Mouse (Mus musculus): ENCODE data around the gene Lcn9. TPM values are rescaled to one million over a fixed set of nuclear protein-coding genes. Genes with fewer than 3 reads are reported as not detected.

Lcn9 gene
- polyA plus RNA-seq, 1 experiment from 2014 or later = not detected

GRCm38 (mm10) chr2:25847226-25847625, 24.3 kb downstream of the Lcn9 start, which contains the start of gene Sohlh1:
TSS of gene Sohlh1 (minus strand) at chr2:25847248.
- Histone ChIP-seq H3K27ac (replicated peaks) (no peak within 1 kb of the TSS), H3K4me1 (replicated peaks) (no peaks in the 10 kb centered on the region), H3K4me3 (replicated peaks) (no peak within 1 kb of the TSS), H3K9me3 (replicated peaks) (no peaks in the 10 kb centered on the region), H3K9ac (no peak within 1 kb of the TSS), H3K36me3 (replicated peaks) (no peaks in the 10 kb centered on the region), H3K27me3 (no peaks in the 10 kb centered on the region), H3K4me2 (no peak within 1 kb of the TSS)
- no peak for ATAC-seq (ENCODE audit: insufficient read depth)
- WGBS (ENCODE audit: insufficient replicate concordance) = 69% methylated on average over 16 of the region's 16 CpGs

DNA sequence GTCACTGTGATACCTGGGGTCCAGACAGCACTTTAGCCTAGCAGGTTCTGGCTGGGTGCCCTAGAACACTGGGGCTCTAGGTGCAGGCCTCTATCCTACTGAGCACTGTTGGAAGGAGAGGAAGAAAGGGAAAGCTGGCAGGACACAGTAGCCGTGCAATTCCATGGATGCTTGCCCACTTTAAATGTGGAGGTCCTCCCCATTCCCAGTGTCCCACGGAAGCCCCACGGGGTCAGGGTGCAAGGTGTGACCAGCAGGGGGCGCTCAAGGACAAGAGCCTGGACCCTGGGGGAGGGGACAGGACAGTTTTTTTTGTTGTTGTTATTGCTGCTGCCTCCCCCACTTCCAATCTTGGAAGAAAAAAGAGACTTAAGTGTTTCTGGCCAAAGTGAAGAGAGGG, 27.4 kb downstream of the Lcn9 start:
- no peak overlapping the region for H3K9ac ChIP-seq
- H3K4me2 ChIP-seq = no peak overlapping the region
- H3K4me3 ChIP-seq (replicated peaks) = no peak overlapping the region
- no peak for ATAC-seq (ENCODE audit: insufficient read depth)
- H3K27ac ChIP-seq (replicated peaks) = no peak overlapping the region
- 13% methylated on average over 4 of the region's 4 CpGs for WGBS (ENCODE audit: insufficient replicate concordance)
- no peaks in the 10 kb centered on the region for H3K9me3 ChIP-seq (replicated peaks)
- H3K27me3 ChIP-seq = no peaks in the 10 kb centered on the region
- H3K4me1 ChIP-seq (replicated peaks) = no peaks in the 10 kb centered on the region
- no peaks in the 10 kb centered on the region for H3K36me3 ChIP-seq (replicated peaks)

GRCm38 (mm10) chr2:25852626-25853025, 29.7 kb downstream of the Lcn9 start:
- ATAC-seq (ENCODE audit: insufficient read depth) = no peak

GRCm38 (mm10) chr2:25853998-25854397, 31.0 kb downstream of the Lcn9 start:
- Histone ChIP-seq H3K36me3 (replicated peaks) (no peaks in the 10 kb centered on the region), H3K9ac (no peak overlapping the region), H3K9me3 (replicated peaks) (no peaks in the 10 kb centered on the region), H3K27ac (replicated peaks) (no peak overlapping the region), H3K27me3 (no peaks in the 10 kb centered on the region), H3K4me2 (no peak overlapping the region), H3K4me3 (replicated peaks) (no peak overlapping the region), H3K4me1 (replicated peaks) (no peaks in the 10 kb centered on the region)
- no peak for ATAC-seq (ENCODE audit: insufficient read depth)
- WGBS (ENCODE audit: insufficient replicate concordance) = 44% methylated on average over 5 of the region's 5 CpGs

More at GRCm38 (mm10) chr2:25852626-25853025, 29.7 kb downstream of the Lcn9 start:
- Histone ChIP-seq H3K9ac (no peak overlapping the region), H3K9me3 (replicated peaks) (no peaks in the 10 kb centered on the region), H3K27ac (replicated peaks) (no peak overlapping the region), H3K27me3 (no peaks in the 10 kb centered on the region), H3K4me3 (replicated peaks) (no peak overlapping the region), H3K4me1 (replicated peaks) (no peaks in the 10 kb centered on the region), H3K36me3 (replicated peaks) (no peaks in the 10 kb centered on the region), H3K4me2 (no peak overlapping the region)
- whole genome bisulfite sequencing (ENCODE audit: insufficient replicate concordance) = 9% methylated on average over 3 of the region's 3 CpGs

- Histone ChIP-seq H3K27me3 (peaks cover 32% of the 10 kb centered on the region), H3K4me1 (replicated peaks) (peaks cover 3% of the 10 kb centered on the region), H3K27ac (replicated peaks) (no peak overlapping the region), H3K4me3 (replicated peaks) (no peak overlapping the region), H3K9ac (no peak overlapping the region), H3K4me2 (no peak overlapping the region), H3K36me3 (replicated peaks) (no peaks in the 10 kb centered on the region), H3K9me3 (replicated peaks) (no peaks in the 10 kb centered on the region)
- ATAC-seq (ENCODE audit: insufficient read depth) = no peak
- 72% methylated on average over 3 of the region's 3 CpGs for WGBS (ENCODE audit: insufficient replicate concordance)
Measured at GRCm38 (mm10) chr2:25859891-25860290, 36.9 kb downstream of the Lcn9 start.

GRCm38 (mm10) chr2:25862038-25862437, 39.1 kb downstream of the Lcn9 start:
- WGBS (ENCODE audit: insufficient replicate concordance) = 66% methylated on average over 2 of the region's 2 CpGs
- Histone ChIP-seq H3K9me3 (replicated peaks) (no peaks in the 10 kb centered on the region), H3K4me2 (no peak overlapping the region), H3K27ac (replicated peaks) (no peak overlapping the region), H3K27me3 (peaks cover 54% of the 10 kb centered on the region), H3K9ac (no peak overlapping the region), H3K4me1 (replicated peaks) (peaks cover 3% of the 10 kb centered on the region), H3K4me3 (replicated peaks) (no peak overlapping the region), H3K36me3 (replicated peaks) (no peaks in the 10 kb centered on the region)
- ATAC-seq (ENCODE audit: insufficient read depth) = no peak

DNA sequence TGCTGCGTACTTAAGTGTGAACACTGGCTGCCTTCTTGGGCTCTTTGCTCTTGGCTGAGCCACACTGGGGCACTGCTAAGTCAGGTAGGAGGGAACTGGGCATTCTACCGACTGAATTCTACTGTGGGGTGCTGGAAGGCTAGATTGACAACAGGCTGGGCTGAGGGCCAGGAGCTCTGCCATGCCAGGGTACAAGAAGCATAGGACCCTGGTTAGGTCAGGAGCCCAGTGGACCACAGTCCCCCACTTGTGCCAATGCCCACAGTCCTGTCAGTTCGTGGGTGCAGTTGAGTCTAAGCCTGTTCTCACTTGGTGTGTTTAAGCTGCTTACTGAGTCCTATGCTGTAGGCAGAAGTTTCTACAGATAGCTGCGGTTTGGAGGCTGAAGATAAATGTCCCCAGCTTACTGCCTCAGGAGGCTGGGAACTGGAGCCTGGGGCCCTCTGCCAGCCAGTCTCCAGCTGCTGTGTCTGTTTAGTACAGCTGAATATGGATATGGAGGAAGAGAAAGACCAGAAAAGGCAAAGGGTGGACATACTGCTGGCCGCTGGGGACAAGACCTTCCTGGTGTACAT, 39.8 kb downstream of the Lcn9 start:
- H3K4me3 ChIP-seq (replicated peaks) = no peak overlapping the region
- H3K9ac ChIP-seq = no peak overlapping the region
- peaks cover 58% of the 10 kb centered on the region for H3K27me3 ChIP-seq
- no peak for ATAC-seq (ENCODE audit: insufficient read depth)
- H3K4me2 ChIP-seq = no peak overlapping the region
- 39% methylated on average over 5 of the region's 5 CpGs for WGBS (ENCODE audit: insufficient replicate concordance)
- peaks cover 3% of the 10 kb centered on the region for H3K4me1 ChIP-seq (replicated peaks)
- no peak overlapping the region for H3K27ac ChIP-seq (replicated peaks)
- no peaks in the 10 kb centered on the region for H3K36me3 ChIP-seq (replicated peaks)
- no peaks in the 10 kb centered on the region for H3K9me3 ChIP-seq (replicated peaks)

DNA sequence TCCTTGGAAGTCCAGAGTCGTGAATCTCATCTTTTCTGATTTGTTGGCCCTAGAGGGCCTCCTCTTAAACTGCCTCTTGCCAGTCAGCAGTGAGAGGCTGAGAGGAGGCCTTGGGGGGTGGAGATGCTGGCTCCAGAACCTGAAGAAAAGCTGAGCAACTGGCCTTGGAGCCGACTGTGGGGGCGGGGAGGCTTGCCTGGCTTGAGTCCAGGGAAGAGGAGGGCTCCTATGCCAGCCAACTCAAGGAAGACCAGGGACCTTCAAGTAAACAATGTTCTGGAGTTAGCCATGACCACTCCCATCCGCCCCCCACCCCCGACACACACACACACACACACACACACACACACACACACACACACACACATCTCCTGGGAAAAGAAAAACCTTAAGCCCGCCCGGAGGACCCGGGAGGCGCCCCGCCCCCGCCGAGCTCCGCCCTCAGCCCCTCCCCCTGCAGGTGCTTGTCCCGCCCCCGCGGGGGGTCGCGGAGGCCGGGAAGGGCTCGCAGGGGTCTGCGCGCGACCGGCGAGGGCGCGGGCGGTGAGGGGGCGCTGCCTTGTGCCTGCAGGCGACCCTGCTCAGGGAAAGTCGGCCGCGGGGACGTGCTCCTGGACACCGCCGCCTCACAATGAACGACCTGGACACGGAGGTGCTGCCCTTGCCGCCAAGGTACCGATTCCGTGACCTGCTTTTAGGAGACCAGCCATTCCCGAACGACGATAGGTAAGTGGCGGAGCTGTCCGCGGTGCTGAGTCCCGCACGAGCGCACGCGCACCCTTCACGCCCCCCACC, 40.6 kb downstream of the Lcn9 start, which contains the start of gene Kcnt1:
Gene Kcnt1, plus strand, starts transcription at position 398 of the 795 bp plus-strand sequence.
- Histone ChIP-seq H3K4me1 (replicated peaks) (peaks cover 3% of the 10 kb centered on the region), H3K27me3 (peaks cover 59% of the 10 kb centered on the region), H3K9me3 (replicated peaks) (no peaks in the 10 kb centered on the region), H3K4me3 (replicated peaks) (peak within 1 kb of the TSS; percentile 34), H3K27ac (replicated peaks) (no peak within 1 kb of the TSS), H3K36me3 (replicated peaks) (no peaks in the 10 kb centered on the region), H3K9ac (no peak within 1 kb of the TSS), H3K4me2 (peak within 1 kb of the TSS; percentile 55)
- WGBS (ENCODE audit: insufficient replicate concordance) = 2% methylated on average over 39 of the region's 53 CpGs
- no peak for ATAC-seq (ENCODE audit: insufficient read depth)

DNA sequence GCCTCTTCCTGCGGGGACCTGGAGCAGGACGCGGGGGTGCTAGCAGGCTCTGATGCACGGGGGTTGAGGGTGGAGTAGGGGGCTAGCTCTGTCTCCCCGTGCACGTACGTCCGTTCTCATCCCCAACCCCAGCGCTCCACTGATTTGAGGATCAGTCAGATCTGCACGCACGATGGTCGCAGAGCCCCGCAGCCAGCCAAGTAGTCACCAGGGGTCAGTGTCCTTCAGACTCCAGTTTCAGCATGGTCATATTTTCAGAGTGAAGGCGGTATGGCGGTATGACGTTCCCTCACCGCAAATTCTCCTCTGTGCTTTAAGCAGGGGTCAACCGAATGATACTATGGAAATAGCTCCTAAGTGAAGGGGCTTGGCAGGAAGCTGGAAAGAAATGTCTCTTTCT, 41.3 kb downstream of the Lcn9 start:
- H3K36me3 ChIP-seq (replicated peaks) = no peaks in the 10 kb centered on the region
- H3K27ac ChIP-seq (replicated peaks) = no peak overlapping the region
- peaks cover 61% of the 10 kb centered on the region for H3K27me3 ChIP-seq
- 5% methylated on average over 18 of the region's 18 CpGs for WGBS (ENCODE audit: insufficient replicate concordance)
- peaks cover 3% of the 10 kb centered on the region for H3K4me1 ChIP-seq (replicated peaks)
- no peaks in the 10 kb centered on the region for H3K9me3 ChIP-seq (replicated peaks)
- no peak overlapping the region for H3K9ac ChIP-seq
- H3K4me2 ChIP-seq = peak overlapping the region; percentile 55; the same call in 1 of the 2 replicates
- H3K4me3 ChIP-seq (replicated peaks) = no peak overlapping the region
- ATAC-seq (ENCODE audit: insufficient read depth) = no peak

- no peak for ATAC-seq (ENCODE audit: insufficient read depth)
- Histone ChIP-seq H3K4me1 (replicated peaks) (peaks cover 3% of the 10 kb centered on the region), H3K9ac (no peak overlapping the region), H3K4me3 (replicated peaks) (no peak overlapping the region), H3K9me3 (replicated peaks) (no peaks in the 10 kb centered on the region), H3K27ac (replicated peaks) (no peak overlapping the region), H3K27me3 (peaks cover 61% of the 10 kb centered on the region), H3K4me2 (no peak overlapping the region), H3K36me3 (replicated peaks) (no peaks in the 10 kb centered on the region)
- WGBS (ENCODE audit: insufficient replicate concordance) = 23% methylated on average over 4 of the region's 4 CpGs
Measured at GRCm38 (mm10) chr2:25865412-25865811, 42.5 kb downstream of the Lcn9 start.

DNA sequence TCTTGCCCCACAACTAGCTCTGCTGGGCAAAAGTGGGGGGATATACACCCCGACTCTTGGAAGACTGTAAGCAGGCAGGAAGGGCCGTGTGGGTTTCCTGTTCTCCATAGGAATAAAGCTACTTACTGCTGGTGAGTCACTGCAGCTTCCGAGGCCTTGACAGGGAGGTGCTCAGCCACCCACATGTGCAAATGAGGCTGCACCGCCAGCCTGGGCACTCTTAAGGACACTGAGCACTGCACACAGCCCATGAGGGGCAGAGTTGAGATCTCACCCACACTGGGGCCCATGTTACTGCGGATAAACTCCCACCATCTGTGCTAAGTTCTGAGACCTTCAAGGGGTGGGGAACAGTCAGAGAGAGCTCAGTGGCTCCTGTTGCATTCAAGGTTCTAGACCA, 43.7 kb downstream of the Lcn9 start:
- WGBS (ENCODE audit: insufficient replicate concordance) = 23% methylated on average over 5 of the region's 5 CpGs
- Histone ChIP-seq H3K9me3 (replicated peaks) (no peaks in the 10 kb centered on the region), H3K4me2 (no peak overlapping the region), H3K27ac (replicated peaks) (no peak overlapping the region), H3K4me1 (replicated peaks) (peaks cover 3% of the 10 kb centered on the region), H3K27me3 (peaks cover 61% of the 10 kb centered on the region), H3K4me3 (replicated peaks) (no peak overlapping the region), H3K9ac (no peak overlapping the region), H3K36me3 (replicated peaks) (no peaks in the 10 kb centered on the region)
- no peak for ATAC-seq (ENCODE audit: insufficient read depth)
